Mouse (Mus musculus) forebrain, embryonic 11.5 days (tissue): ENCODE results near the gene Serpina5. TPM values are rescaled to one million over a fixed set of nuclear protein-coding genes. Genes with fewer than 3 reads are reported as not detected.

Source experiments
- polyA plus RNA-seq: library from polyadenylated mRNA; unstranded; fragments of >200 nt; fragmentation: Nextera tagmentation; extraction: Ambion mirVana; gene quantifications from 2 replicates; pipeline ENCODE4 v1.2.1, GENCODE M21; 2014

The Serpina5 gene
- polyA plus RNA-seq, 1 experiment from 2014 or later: not detected

Other genes starting within 250 kb of the Serpina5 start
- not detected in 2 replicates for gene Serpina1a, start 237.6 kb upstream of the Serpina5 start, polyA plus RNA-seq
- gene Serpina1c, start 196.2 kb upstream of the Serpina5 start, polyA plus RNA-seq: not detected in 2 replicates
- gene Serpina1e, start 142.1 kb upstream of the Serpina5 start, polyA plus RNA-seq: not detected in 2 replicates
- gene Serpina11, start 111.2 kb upstream of the Serpina5 start, polyA plus RNA-seq: not detected in 2 replicates
- gene Serpina9, start 87.4 kb upstream of the Serpina5 start, polyA plus RNA-seq: not detected in 2 replicates
- gene Serpina12, start 56.7 kb upstream of the Serpina5 start, polyA plus RNA-seq: not detected in 2 replicates
- gene Serpina3a, start 11.6 kb downstream of the Serpina5 start, polyA plus RNA-seq: not detected in 2 replicates
- gene Serpina3b, start 26.9 kb downstream of the Serpina5 start, polyA plus RNA-seq: not detected in 2 replicates
- gene Serpina3c, start 52.8 kb downstream of the Serpina5 start, polyA plus RNA-seq: not detected in 2 replicates
- 0.27 and 0.37 TPM in 2 replicates for gene Serpina3f, start 113.4 kb downstream of the Serpina5 start, polyA plus RNA-seq
- gene Serpina3g, start 135.1 kb downstream of the Serpina5 start, polyA plus RNA-seq: 0.28 TPM in 1 of 2 replicates, not detected in the other
- 0.09 TPM in 1 of 2 replicates, not detected in the other for gene Serpina3i, start 162.0 kb downstream of the Serpina5 start, polyA plus RNA-seq
- not detected in 2 replicates for gene Serpina3j, start 213.4 kb downstream of the Serpina5 start, polyA plus RNA-seq
- not detected in 2 replicates for gene Serpina3k, start 237.4 kb downstream of the Serpina5 start, polyA plus RNA-seq
- gene Serpina3m, start 237.4 kb downstream of the Serpina5 start, polyA plus RNA-seq: not detected in 2 replicates